Mouse (Mus musculus): ENCODE results near the gene Eomes.

Eomes gene

GRCm38 (mm10) chr9:118477961-118478360, at the start of gene Eomes:
TSS of gene Eomes (plus strand) at chr9:118478212.
- DNase-seq (ENCODE audit: low spot score in 2 of 2), result no peak

DNA sequence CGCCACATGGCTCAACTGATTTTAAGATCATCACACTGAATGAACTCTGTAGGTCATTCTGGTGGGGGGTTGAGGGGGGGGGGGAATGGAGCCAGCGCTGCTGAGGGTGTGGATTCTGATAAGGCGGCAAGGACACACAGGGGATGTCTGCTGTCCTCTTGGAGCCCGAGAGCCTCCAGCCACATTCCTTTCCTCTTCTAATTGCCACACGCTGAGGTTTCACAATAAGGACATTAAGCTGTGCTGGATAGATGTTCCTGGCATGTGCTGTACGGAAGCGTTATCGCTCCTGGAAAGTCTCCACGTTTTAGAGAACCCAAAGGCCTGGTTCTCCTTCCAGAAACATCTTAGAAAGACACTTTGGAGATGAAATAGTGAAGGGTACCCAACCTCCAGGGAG, 33.2 kb upstream of the Eomes start:
- DNase-seq (ENCODE audit: low spot score in 2 of 2), result no peak

DNA sequence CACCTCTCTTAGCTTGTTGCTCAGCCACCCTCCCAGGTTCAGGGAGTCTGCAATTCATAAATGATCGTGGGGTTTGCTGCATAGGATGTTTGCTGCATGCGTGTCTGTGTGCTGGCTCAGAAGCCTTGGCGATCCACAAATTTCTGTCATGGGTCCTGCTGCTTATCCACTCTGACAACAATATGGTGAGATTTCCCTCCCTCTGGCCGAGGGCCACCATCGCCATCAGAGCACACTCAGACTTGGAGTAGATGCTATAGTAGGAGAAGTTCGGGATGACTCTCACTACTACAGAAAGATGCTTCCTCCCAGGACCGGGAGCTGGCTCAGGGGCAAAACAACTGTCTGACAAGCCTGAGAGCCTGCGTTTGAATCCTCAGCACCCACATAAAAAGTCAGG, 28.7 kb upstream of the Eomes start:
- DNase-seq (ENCODE audit: low spot score in 2 of 2), result no peak

GRCm38 (mm10) chr9:118453427-118453826, 24.6 kb upstream of the Eomes start:
- DNase-seq (ENCODE audit: low spot score in 2 of 2), result no peak

DNA sequence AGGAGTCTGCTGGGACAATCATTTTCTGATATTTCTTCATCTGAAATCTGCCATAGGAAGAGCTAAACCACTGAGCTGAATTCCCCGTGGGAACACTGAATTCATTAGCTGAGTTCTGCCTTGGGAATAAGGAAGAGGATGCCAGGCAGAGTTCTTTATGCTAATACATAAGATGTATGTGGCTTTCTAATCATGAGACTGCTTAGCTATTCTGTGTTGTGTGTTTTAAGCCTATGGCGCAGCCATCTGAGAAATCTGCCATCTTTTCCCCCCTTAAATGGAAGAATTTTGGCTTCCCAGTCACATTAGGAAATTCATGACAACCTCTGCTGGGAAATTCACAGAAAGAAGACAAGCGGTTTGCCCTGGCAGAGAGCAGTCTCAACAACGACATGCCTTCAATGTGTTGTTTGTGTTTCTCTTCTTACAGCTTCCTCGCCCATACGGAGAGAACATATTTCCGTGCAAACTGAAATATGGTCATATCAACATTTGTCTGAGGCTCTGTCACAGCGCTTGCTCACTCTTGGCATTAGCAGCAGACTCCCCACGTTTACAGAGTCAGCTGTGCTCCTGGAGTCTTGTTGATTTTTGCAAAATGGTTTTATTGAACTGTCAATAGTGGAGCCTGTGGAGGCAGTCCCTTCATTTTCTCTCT, 22.7 kb upstream of the Eomes start:
- no peak for DNase-seq (ENCODE audit: low spot score in 2 of 2)

DNA sequence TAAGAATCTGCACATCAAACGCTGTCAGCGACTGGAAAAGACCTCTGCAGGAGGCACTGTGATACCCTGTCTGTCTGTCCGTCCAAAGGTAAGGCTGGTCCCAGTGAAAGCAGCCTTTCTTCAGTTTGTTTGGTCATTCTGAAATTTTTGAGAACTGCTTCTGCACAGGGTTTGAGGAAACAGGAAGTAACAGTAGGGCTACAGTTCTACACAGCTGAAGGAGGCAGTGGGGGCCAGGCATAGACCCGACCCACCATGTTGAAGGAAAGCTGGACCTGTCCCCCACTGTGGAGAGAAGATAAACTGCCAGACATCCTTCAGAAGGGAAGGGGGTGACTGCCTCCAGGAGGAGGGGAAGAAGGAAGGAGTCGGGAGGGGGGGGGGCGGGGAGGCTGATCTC, 21.6 kb upstream of the Eomes start:
- DNase-seq (ENCODE audit: low spot score in 2 of 2), result no peak

GRCm38 (mm10) chr9:118458039-118458438, 20.0 kb upstream of the Eomes start:
- no peak for DNase-seq (ENCODE audit: low spot score in 2 of 2)

- DNase-seq (ENCODE audit: low spot score in 2 of 2), result no peak
Measured at GRCm38 (mm10) chr9:118464031-118464430, 14.0 kb upstream of the Eomes start.

GRCm38 (mm10) chr9:118468301-118468700, 9.7 kb upstream of the Eomes start:
- no peak for DNase-seq (ENCODE audit: low spot score in 2 of 2)

DNA sequence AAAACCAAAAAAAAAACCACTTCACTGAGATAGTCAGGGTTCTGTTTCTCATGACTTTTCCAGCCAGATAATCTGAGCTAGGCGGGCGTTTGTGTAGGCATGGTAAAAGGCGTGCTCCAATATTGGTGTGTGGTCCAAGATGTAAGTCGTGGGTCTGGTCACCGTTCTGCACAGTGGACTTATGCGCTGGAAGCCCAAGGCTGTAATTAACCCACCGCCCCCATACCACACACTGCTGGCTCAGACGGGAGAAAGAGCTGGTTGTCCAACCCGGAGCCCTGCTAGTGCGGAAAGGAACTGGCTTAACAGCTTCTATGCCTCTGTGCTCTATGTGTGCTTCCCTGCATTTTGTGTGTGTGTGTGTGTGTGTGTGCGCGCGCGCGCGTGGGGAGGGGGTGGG, 8.7 kb upstream of the Eomes start:
- DNase-seq (ENCODE audit: low spot score in 2 of 2), result no peak

GRCm38 (mm10) chr9:118471296-118471695, 6.7 kb upstream of the Eomes start:
- DNase-seq (ENCODE audit: low spot score in 2 of 2), result no peak

DNA sequence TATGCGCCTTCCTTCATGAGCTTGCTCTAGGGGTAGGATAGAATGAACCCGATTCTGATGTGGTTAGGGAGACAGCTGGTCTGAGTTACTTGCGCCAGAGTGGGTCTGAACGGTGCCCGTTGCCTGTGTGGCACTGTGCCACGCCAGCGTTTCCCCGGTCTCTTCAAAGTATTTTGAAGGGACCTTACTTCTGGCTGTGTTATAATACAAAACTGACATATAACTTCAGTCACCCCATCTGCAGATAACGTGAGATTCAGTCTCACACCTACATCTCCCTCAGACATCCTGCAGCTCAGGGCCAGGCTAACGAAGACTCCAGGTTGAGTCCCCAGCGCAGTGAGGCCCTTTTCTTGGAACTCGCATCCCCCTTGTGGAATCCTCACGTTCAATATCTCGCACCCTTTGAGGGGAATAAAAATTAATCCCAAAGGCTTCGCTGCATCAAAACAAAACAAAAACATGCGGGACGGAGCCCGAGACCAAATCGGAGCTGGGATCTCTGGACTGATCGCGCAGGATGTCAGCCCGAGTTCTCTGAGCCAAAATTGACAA, 1.7 kb upstream of the Eomes start:
- DNase-seq (ENCODE audit: low spot score in 2 of 2), result no peak

DNA sequence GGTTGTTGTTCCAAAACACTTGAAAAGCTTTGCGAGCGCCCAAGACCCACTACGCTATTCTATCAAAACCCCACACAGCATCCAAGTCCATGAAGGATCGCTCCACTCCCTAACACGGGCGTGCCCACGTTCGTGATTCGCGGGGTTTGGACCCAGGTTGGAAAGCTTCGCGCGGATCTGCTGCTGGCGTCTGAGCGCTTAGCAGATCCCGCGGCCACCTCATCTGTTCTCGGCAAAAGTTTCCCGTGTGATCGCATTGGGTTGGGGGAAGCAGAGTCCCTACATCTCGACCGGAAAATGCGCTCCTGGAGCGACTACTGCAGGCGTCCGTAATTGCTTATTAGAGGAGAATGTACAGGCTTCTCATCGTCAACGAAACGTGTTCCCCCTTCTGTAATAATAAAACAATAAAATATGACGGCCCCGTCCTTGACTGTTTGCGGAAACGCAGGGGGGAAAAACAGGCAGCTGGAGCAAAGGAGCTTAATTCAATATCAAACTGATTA, 1.2 kb upstream of the Eomes start:
- no peak for DNase-seq (ENCODE audit: low spot score in 2 of 2)

DNA sequence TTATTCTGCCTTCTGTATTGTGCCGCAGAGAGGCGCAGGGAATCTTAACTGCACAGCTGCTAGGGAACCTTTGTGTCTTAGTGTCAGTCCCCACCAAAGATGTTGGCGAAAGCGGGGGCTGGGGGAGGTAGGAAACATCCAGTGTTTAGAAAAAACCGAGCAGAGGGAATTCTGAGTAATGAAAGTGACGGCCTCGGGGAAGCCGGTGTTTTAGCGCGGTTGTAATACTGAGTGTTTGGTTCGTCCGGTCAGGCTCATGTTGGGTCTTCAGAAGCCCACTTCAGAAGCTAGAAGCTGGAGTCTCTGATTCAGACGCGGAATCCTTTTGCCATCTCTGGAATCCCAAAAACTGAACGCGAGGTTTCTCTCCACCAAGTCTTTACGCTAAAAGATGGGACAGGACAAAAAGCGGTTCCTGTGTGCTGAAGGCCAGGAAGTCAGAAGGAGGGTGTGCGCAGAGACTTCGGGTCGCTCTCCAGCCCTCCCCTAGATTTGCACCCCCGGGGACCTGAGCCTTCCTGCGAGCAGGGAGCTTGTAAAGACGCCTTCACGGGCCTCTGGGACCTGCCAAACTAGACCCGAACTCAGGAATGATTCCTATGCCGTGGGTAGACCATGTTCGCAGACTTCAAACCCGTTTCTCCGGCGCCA, 606 bp upstream of the Eomes start:
- no peak for DNase-seq (ENCODE audit: low spot score in 2 of 2)

DNA sequence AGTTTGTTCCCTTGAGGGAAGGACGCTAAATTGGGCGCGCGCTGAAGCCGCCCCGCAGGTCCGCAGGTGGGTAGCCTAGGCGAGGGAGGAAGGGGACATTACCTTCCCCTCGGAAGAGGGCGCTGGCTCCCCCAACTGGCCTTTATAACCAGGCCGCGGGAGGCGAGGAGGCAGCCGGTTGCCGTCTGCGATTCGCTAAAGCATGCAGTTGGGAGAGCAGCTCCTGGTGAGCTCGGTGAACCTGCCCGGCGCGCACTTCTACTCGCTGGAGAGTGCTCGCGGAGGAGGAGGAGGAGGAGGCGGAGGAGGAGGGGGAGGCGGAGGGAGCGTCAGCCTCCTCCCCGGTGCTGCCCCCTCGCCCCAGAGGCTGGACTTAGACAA, 436 bp downstream of the Eomes start:
- DNase-seq (ENCODE audit: low spot score in 2 of 2), result peak in 1 of 2 experiments; percentile 28

- DNase-seq (ENCODE audit: low spot score in 2 of 2), result peak in 1 of 2 experiments; percentile 42
Measured at GRCm38 (mm10) chr9:118478839-118479507, 961 bp downstream of the Eomes start.

DNA sequence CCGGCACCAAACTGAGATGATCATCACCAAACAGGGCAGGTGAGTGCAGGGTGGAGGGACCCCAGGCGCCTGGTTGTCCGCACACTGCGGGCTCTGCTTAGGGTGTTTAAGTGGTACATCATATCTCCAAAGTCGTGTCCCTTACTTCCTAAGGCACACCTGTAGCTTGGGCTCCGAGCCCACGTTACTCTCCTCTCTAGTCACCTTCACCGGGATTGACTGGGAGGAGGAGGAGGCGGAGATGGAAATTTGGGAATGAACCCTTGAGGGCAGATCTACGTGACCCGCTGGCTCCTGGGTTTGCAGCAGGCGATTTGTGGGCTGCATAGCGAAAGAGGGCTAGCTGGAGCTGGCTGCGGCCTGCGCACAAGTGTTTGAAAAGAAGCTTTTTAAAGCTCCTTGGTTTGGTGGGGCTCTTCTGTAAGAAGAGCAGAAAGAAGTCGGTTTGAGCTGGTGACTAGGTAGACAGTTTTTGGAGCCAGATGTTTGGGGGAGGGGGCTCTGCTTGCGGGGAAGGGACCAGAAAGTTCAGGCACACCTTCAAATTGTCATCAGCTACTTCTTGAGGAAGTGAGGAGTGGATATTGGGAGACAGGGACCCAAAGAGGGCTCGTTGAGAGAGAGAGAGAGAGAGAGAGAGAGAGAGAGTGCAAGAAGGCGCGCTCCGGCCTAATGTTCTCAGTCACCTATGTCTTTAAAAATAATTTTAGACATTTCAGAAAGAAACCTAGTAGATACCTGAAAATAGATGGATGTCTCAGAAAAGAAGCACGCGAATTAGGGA, 1.7 kb downstream of the Eomes start:
- no peak for DNase-seq (ENCODE audit: low spot score in 2 of 2)

DNA sequence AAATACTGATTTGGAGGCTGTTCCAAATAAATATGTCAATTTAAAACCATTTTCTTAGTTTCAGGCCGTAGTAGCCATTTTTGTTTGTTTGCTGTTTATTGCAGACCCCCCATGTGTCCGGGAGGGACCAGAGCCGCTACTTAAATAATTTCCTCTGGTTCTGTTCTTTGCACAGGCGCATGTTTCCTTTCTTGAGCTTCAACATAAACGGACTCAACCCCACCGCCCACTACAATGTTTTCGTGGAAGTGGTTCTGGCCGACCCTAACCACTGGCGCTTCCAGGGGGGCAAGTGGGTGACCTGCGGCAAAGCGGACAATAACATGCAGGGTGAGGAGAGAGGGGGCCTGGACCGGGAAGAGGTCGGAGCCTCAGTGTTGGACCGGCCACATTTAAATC, 2.3 kb downstream of the Eomes start:
- no peak for DNase-seq (ENCODE audit: low spot score in 2 of 2)

DNA sequence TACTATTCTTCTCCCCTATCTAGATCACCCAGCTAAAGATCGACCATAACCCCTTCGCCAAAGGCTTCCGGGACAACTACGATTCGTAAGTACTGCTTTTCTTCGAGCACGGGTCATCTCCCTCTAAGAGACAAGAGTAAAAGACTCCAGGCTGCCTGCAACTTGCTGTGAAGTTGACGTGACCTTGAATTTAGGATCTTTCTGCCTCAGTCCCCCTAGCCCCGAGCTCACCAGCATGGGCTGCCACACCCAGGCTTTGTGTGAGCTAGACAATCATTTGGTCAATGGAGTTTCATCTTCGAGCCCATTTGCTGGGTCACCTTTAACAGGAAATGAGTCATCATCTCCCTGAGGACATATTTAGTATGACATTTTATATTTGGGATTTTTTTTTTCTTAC, 4.2 kb downstream of the Eomes start:
- no peak for DNase-seq (ENCODE audit: low spot score in 2 of 2)

DNA sequence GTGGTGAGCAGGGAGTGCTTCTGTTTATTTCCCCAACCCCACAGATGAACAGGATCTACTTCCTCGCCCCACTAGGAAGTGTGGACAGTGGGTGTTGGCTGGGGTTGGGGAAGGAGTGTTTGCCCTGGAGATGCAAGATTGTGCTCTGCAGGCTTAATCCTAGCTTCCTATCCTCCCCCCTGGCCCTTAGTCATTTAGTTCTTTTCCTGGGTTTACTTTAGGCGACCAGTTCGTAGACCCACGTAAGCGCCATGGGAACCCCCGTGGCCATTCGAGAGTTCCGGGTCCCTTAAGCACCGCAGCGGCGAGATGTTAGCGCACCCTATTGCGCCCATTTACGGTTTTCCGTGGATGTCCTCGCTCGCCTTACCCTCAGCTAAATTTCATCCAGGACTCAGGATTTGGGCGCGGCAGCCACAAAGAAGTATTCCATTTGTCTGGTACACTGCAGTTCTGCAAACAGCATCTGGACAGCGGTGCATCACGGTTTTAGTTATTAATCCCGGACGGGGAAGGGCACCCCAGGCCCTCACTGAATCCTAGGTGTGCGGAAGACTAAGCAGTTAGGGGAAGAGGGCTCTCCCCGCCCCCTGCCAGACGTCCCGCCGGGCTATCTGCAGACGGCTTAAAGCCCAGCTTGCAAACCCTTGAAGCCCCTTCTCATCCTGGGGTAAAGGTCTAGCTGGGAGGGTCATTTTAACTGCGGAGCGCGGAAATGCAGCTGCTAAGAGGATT, 8.5 kb downstream of the Eomes start:
- DNase-seq (ENCODE audit: low spot score in 2 of 2), result no peak

GRCm38 (mm10) chr9:118487096-118487395, 9.0 kb downstream of the Eomes start:
- DNase-seq (ENCODE audit: low spot score in 2 of 2), result no peak

Measured in spleen, postnatal 10 days (tissue).